Mouse (Mus musculus) neural tube, postnatal 0 days (tissue): ENCODE measurements around the gene Morn4. TPM values are rescaled to one million over a fixed set of nuclear protein-coding genes. Genes with fewer than 3 reads are reported as not detected.

Experiments
- polyA plus RNA-seq: library from polyadenylated mRNA; unstranded; fragments of >200 nt; fragmentation: Nextera tagmentation; extraction: Ambion mirVana; gene quantifications from 2 replicates; pipeline ENCODE4 v1.2.1, GENCODE M21; 2015

Morn4 gene
- polyA plus RNA-seq: 80.5 and 94.0 TPM in 2 replicates

GRCm38 (mm10) chr19:42086166-42086565 is at the start of gene Morn4:
Gene Morn4 (minus strand): TSS chr19:42086357.

GRCm38 (mm10) chr19:42128787-42129508 is 42.8 kb upstream of the Morn4 start, which contains the start of gene Avpi1:
Gene Avpi1 (minus strand): TSS chr19:42129059.

GRCm38 (mm10) chr19:42089748-42090595 is 3.8 kb upstream of the Morn4 start, which contains the start of gene Pi4k2a:
Gene Pi4k2a (plus strand): TSS chr19:42090470.

GRCm38 (mm10) chr19:42051948-42052347 is 34.2 kb downstream of the Morn4 start, which contains the start of gene 4933411K16Rik:
Gene 4933411K16Rik (plus strand): TSS chr19:42052248.

GRCm38 (mm10) chr19:42045269-42046102 is 40.7 kb downstream of the Morn4 start, which contains the start of gene Hoga1:
Gene Hoga1 (plus strand): TSS chr19:42045610.

GRCm38 (mm10) chr19:42035456-42036248 is 50.5 kb downstream of the Morn4 start, which contains the start of gene Ankrd2:
Gene Ankrd2 (plus strand): TSS chr19:42036000.

Other genes starting within 250 kb of the Morn4 start
- gene Frat2, start 238.2 kb downstream of the Morn4 start, polyA plus RNA-seq: 6.8 and 7.6 TPM in 2 replicates
- gene Rrp12, start 190.2 kb downstream of the Morn4 start, polyA plus RNA-seq: 11.1 and 12.1 TPM in 2 replicates
- gene Pgam1, start 174.4 kb downstream of the Morn4 start, polyA plus RNA-seq: 600 and 610 TPM in 2 replicates
- 64.2 and 64.5 TPM in 2 replicates for gene Exosc1, start 152.9 kb downstream of the Morn4 start, polyA plus RNA-seq
- gene Zdhhc16, start 152.9 kb downstream of the Morn4 start, polyA plus RNA-seq: 78.4 and 85.8 TPM in 2 replicates
- 21.8 and 22.5 TPM in 2 replicates for gene Mms19, start 105.2 kb downstream of the Morn4 start, polyA plus RNA-seq
- 18.1 and 18.2 TPM in 2 replicates for gene Ubtd1, start 104.6 kb downstream of the Morn4 start, polyA plus RNA-seq
- gene Ankrd2, start 50.4 kb downstream of the Morn4 start, polyA plus RNA-seq: 1.4 and 1.6 TPM in 2 replicates
- gene Hoga1, start 40.7 kb downstream of the Morn4 start, polyA plus RNA-seq: 3.7 and 4.5 TPM in 2 replicates
- gene 4933411K16Rik, start 34.1 kb downstream of the Morn4 start, polyA plus RNA-seq: not detected in 2 replicates
- gene Pi4k2a, start 4.1 kb upstream of the Morn4 start, polyA plus RNA-seq: 37.1 and 44.5 TPM in 2 replicates
- 19.9 and 22.8 TPM in 2 replicates for gene Avpi1, start 42.7 kb upstream of the Morn4 start, polyA plus RNA-seq
- gene Marveld1, start 61.0 kb upstream of the Morn4 start, polyA plus RNA-seq: 4.8 and 7.9 TPM in 2 replicates
- gene Zfyve27, start 77.6 kb upstream of the Morn4 start, polyA plus RNA-seq: 41.1 and 45.9 TPM in 2 replicates
- 2.8 and 3.5 TPM in 2 replicates for gene Sfrp5, start 115.9 kb upstream of the Morn4 start, polyA plus RNA-seq
- 79.8 and 89.3 TPM in 2 replicates for gene Golga7b, start 161.2 kb upstream of the Morn4 start, polyA plus RNA-seq